Mouse (Mus musculus): Measurements from ENCODE around the gene Cpa1. TPM values are rescaled to one million over a fixed set of nuclear protein-coding genes. Genes with fewer than 3 reads are reported as not detected.

The Cpa1 gene
- polyA plus RNA-seq (2012; rRNA removed), result 0.42 and 0.92 TPM in 2 replicates

- 60% methylated on average over 5 of the region's 5 CpGs for WGBS
- no peak for DNase-seq (ENCODE audit: low read depth, low spot score)
Observed at GRCm38 (mm10) chr6:30638674-30639268, at the start of gene Cpa1. TSS of gene Cpa1 (plus strand) at chr6:30639218.

GRCm38 (mm10) chr6:30589819-30590218 lies 49.2 kb upstream of the Cpa1 start:
- 32% methylated on average over 2 of the region's 2 CpGs for WGBS
- no peak for DNase-seq (ENCODE audit: low read depth, low spot score)

GRCm38 (mm10) chr6:30591851-30592404 lies 47.1 kb upstream of the Cpa1 start:
- WGBS, result 43% methylated on average over 5 of the region's 5 CpGs
- no peak for DNase-seq (ENCODE audit: low read depth, low spot score)

GRCm38 (mm10) chr6:30592417-30592974 lies 46.5 kb upstream of the Cpa1 start:
- WGBS, result 82% methylated on average over 10 of the region's 10 CpGs

DNA sequence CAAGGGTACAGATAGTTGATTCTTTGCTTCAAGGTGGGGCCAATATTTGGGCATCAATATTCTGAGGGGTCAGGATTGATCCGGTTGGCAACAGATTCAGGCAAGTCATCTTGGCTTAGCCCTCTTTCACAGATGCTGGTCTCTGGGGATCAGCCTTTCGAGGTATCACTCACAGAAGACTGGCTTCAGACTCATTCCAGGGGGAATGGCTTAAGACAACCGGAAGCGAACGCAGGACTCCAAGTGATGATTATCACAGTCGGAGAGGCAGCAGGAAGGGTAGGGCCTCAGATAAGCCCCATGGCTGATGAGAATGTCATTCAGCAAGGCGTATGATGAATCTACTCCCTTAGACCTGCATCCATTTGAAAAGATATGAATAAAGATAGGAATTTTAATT lies 44.7 kb upstream of the Cpa1 start:
- WGBS, result 89% methylated on average over 7 of the region's 7 CpGs
- no peak for DNase-seq (ENCODE audit: low read depth, low spot score)

More at GRCm38 (mm10) chr6:30592417-30592974, 46.5 kb upstream of the Cpa1 start:
- no peak for DNase-seq (ENCODE audit: low read depth, low spot score)

GRCm38 (mm10) chr6:30596230-30596898 lies 42.7 kb upstream of the Cpa1 start:
- 63% methylated on average over 8 of the region's 8 CpGs for WGBS
- no peak for DNase-seq (ENCODE audit: low read depth, low spot score)

- no peak for DNase-seq (ENCODE audit: low read depth, low spot score)
- 61% methylated on average over 3 of the region's 3 CpGs for WGBS
Observed at GRCm38 (mm10) chr6:30600033-30600432, 39.0 kb upstream of the Cpa1 start.

GRCm38 (mm10) chr6:30600995-30601394 lies 38.0 kb upstream of the Cpa1 start:
- WGBS, result 73% methylated on average over 1 of the region's 1 CpGs
- DNase-seq (ENCODE audit: low read depth, low spot score), result no peak

DNA sequence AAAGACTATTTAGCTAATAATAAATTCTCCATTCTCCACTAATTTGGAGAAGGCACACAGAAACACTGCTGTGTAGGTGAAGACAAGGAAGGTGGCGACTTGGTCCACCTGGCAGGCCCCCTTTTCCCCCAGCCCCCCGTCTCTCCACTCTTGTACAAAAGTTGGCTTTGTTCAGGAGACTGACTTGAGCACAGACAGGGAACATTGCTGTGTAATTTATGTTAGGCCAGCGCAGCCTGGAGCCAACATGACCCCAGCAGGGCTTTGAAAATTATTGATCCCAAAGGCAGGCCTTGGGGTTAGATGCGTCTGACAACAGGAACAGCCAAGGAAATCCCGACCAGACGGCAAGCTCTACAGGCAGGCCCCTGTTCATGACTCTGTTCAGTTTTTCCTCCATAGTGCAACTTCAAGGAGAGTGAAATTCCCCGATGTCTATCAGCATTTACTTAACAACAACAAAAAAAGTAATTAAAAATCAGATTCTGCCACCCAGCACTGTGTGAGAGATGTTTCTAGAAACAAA lies 34.6 kb upstream of the Cpa1 start:
- no peak for DNase-seq (ENCODE audit: low read depth, low spot score)
- 76% methylated on average over 7 of the region's 7 CpGs for WGBS

GRCm38 (mm10) chr6:30605111-30605510 lies 33.9 kb upstream of the Cpa1 start:
- WGBS, result 88% methylated on average over 4 of the region's 4 CpGs
- DNase-seq (ENCODE audit: low read depth, low spot score), result no peak

DNA sequence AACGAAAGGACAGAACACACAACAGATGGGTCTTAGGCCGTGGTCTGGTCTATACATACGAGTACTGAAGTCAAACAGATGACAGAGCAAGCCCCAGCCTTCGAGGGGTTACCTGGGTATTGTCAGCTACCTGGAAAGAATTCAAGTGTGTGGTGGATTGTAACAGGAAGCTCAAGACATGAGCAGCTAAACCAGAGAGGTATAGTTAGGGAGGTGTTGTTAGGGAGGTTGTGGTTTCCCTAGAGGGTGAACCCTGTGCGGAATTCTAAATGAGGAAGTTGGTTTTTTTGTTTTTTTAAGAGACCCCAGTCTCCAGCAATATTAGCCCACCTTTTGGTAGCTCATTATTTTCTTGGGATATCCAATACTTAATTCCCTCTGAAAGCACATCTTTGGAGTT lies 33.3 kb upstream of the Cpa1 start:
- no peak for DNase-seq (ENCODE audit: low read depth, low spot score)
- WGBS, result 69% methylated on average over 5 of the region's 5 CpGs

DNA sequence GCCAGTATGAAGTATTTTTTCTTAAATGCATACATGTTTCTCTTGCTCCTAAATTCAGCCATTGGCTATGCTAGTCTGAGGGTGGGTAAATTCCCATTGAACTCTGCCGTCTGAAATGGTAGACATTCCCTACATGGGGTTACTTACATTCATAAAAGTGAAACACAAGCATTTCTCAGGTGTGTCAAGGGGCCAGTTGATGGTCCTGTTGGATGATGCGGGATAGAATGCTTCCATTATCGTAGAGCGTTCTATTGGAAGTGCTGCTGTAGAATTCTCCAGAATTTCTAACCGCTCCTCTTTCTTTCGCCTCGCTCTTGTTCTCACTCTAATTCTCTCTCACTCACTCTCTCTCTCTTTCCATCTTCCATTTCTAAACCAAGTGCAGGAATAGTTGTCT lies 28.3 kb upstream of the Cpa1 start, which contains the start of gene Cpa5:
Gene Cpa5, plus strand, starts transcription at position 301 of the 400 bp plus-strand sequence.
- 95% methylated on average over 7 of the region's 7 CpGs for WGBS
- DNase-seq (ENCODE audit: low read depth, low spot score), result no peak

DNA sequence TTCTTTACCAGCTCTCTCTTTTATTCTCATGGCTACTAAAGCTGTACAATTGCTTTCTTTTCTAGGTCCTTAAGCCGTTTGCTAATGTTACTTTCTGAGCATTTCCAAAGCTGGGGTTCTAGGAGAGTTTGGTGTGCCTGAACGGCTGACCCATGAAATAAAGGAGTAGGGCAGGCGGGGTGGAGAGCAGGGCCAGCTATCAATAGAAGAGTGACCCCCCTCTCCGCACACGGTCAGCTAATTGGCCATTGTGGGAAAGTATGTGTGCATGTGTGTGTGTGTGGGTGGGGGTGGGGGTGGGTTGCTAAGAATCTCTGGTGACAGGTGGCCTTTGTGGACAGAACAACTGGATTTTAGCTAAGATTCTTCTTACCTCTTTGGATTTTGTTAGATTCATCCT lies 27.8 kb upstream of the Cpa1 start:
- 73% methylated on average over 5 of the region's 5 CpGs for WGBS
- DNase-seq (ENCODE audit: low read depth, low spot score), result no peak

GRCm38 (mm10) chr6:30614251-30614650 lies 24.8 kb upstream of the Cpa1 start:
- WGBS, result 81% methylated on average over 6 of the region's 6 CpGs

GRCm38 (mm10) chr6:30615741-30616140 lies 23.3 kb upstream of the Cpa1 start:
- DNase-seq (ENCODE audit: low read depth, low spot score), result no peak
- 45% methylated on average over 4 of the region's 4 CpGs for WGBS

More at GRCm38 (mm10) chr6:30614251-30614650, 24.8 kb upstream of the Cpa1 start:
- DNase-seq (ENCODE audit: low read depth, low spot score), result no peak

- DNase-seq (ENCODE audit: low read depth, low spot score), result no peak
- WGBS, result 41% methylated on average over 8 of the region's 8 CpGs
Observed at GRCm38 (mm10) chr6:30616491-30616941, 22.5 kb upstream of the Cpa1 start.

DNA sequence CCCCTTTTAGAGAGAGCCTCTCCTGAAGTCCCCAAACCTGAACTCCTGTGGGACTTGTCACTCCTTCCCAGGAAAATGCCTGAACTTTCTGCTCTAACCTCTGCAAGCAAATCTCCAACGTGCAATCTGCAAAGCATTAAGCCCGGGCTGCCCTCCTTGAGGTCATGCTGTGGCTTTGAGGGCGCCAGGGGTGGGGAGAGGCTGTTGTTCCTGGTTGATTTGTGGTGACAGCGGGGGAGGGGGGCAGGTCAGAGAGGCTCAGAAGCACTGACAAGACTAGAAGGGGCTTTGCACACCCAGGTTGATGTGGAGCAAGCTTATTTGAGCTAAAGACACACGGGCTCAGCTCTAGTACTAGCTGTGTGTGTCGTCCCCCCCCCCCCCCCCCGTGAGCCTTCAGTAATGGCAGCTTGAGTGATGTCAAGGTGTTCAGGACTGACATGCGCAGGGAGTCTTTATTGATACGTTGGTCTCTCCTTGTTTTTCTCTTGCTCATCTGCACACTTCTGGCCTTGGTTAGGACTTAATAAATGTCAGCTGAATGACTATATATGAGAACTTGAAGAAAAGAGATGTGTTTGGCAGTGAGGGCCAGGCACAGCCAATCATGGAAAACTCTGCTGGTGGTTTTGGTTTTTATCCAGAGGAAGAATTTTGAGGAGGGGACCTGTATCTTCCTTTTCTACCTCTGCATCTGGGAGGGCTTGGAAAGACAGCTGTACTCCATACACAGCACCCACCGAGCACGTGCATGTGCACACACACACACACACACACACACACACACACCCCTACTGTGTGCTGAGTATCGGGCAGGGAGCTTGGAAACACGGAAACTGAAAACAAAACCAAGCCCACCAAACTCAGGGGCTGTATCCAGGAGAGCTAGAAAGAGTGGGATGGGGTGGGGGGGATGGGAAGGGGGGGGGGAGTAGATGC lies 21.7 kb upstream of the Cpa1 start:
- no peak for DNase-seq (ENCODE audit: low read depth, low spot score)
- 24% methylated on average over 13 of the region's 13 CpGs for WGBS

GRCm38 (mm10) chr6:30617959-30618590 lies 20.9 kb upstream of the Cpa1 start:
- no peak for DNase-seq (ENCODE audit: low read depth, low spot score)

GRCm38 (mm10) chr6:30618735-30619134 lies 20.3 kb upstream of the Cpa1 start:
- no peak for DNase-seq (ENCODE audit: low read depth, low spot score)
- WGBS, result 56% methylated on average over 6 of the region's 6 CpGs

More at GRCm38 (mm10) chr6:30617959-30618590, 20.9 kb upstream of the Cpa1 start:
- WGBS, result 33% methylated on average over 18 of the region's 18 CpGs
